14 mouse cellular contexts compared by ENCODE assay signal in genomic region chr15:101371141-101371985, GRCm38 (mm10). TPM values are rescaled to one million over a fixed set of nuclear protein-coding genes. Genes with fewer than 3 reads are reported as not detected.
DNase-seq lines count a peak whose midpoint lies in the region; ATAC-seq lines count a peak whose summit lies in the region.
"Had no signal": no experiment of that assay in that cellular context is flagged by ENCODE, and none has a peak within 500 bp of the region (broad histone marks: within the 10 kb centered on the region; RNA-seq: fewer than 3 reads in every experiment).

No protein-coding gene starts in this region.

- intact Hi-C loops in heart, postnatal 14 days (cut with DNase I), result no loop called here

- H3K36me3 ChIP-seq in heart, embryonic 12.5 days, result no peaks in the 10 kb centered on the region
- no peaks in the 10 kb centered on the region for H3K36me3 ChIP-seq in kidney, embryonic 16.5 days (ENCODE audit: insufficient read depth, low read length)
- H3K36me3 ChIP-seq in intestine, embryonic 16.5 days (ENCODE audit: control insufficient read depth, insufficient read depth, low read length), result no peaks in the 10 kb centered on the region

- H3K4me3 ChIP-seq in heart, embryonic 12.5 days, result no peak overlapping the region
- H3K4me3 ChIP-seq in kidney, embryonic 16.5 days (ENCODE audit: low read length), result no peak overlapping the region
- H3K4me3 ChIP-seq in intestine, embryonic 16.5 days (ENCODE audit: low read length), result no peak overlapping the region

- H3K27ac ChIP-seq in heart, embryonic 12.5 days (ENCODE audit: poor library complexity, severe bottlenecking), result peak overlapping the region; percentile 90
- H3K27ac ChIP-seq in kidney, embryonic 16.5 days (ENCODE audit: low read length), result 0 out of 2 replicates have a peak overlapping the region, but pooled peaks have one; percentile 72
- no peak overlapping the region for H3K27ac ChIP-seq in intestine, embryonic 16.5 days (ENCODE audit: low read length)

- H3K9ac ChIP-seq in heart, embryonic 12.5 days, result no peak overlapping the region
- no peak overlapping the region for H3K9ac ChIP-seq in kidney, embryonic 16.5 days (replicated peaks; ENCODE audit: low read length)
- H3K9ac ChIP-seq in intestine, embryonic 16.5 days (ENCODE audit: low read depth, low read length), result no peak overlapping the region

- DNase-seq in heart, postnatal 14 days, result no peak
- peak; percentile 50 for DNase-seq in A20 (ENCODE audit: low read depth, low spot score)
- peak; percentile 90 for DNase-seq in lung, postnatal 36 days
- no peak for DNase-seq in right cerebral cortex, postnatal 14 days
- no peak for DNase-seq in embryo, embryonic 11 days
- DNase-seq: gastrocnemius, postnatal 14 days; layer of hippocampus, postnatal 36 days; thymus, adult 2 months had no signal

- peaks cover 80% of the 10 kb centered on the region for H3K4me1 ChIP-seq in heart, embryonic 12.5 days (replicated peaks)
- H3K4me1 ChIP-seq in kidney, embryonic 16.5 days (ENCODE audit: insufficient read depth, low read length), result peaks cover 59% of the 10 kb centered on the region
- peaks cover 47% of the 10 kb centered on the region for H3K4me1 ChIP-seq in intestine, embryonic 16.5 days (ENCODE audit: control insufficient read depth, insufficient read depth, low read length)

- no peak overlapping the region for H3K4me2 ChIP-seq in heart, embryonic 12.5 days
- H3K4me2 ChIP-seq in kidney, embryonic 16.5 days (replicated peaks; ENCODE audit: low read depth, low read length), result no peak overlapping the region
- no peak overlapping the region for H3K4me2 ChIP-seq in intestine, embryonic 16.5 days (ENCODE audit: low read depth, low read length)

- H3K27me3 ChIP-seq in heart, embryonic 12.5 days (replicated peaks), result peaks cover 17% of the 10 kb centered on the region
- 0 out of 2 replicates have a peak, but pooled peaks cover 2% of the 10 kb centered on the region for H3K27me3 ChIP-seq in kidney, embryonic 16.5 days (ENCODE audit: insufficient read depth, low read length)
- no peaks in the 10 kb centered on the region for H3K27me3 ChIP-seq in intestine, embryonic 16.5 days (replicated peaks; ENCODE audit: control insufficient read depth, insufficient read depth, low read length)
- H3K27me3 ChIP-seq: Patski had no signal

- H3K9me3 ChIP-seq in heart, embryonic 12.5 days (replicated peaks), result no peaks in the 10 kb centered on the region
- H3K9me3 ChIP-seq in kidney, embryonic 16.5 days (ENCODE audit: low read length), result no peaks in the 10 kb centered on the region
- H3K9me3 ChIP-seq in intestine, embryonic 16.5 days (ENCODE audit: control insufficient read depth, low read length), result no peaks in the 10 kb centered on the region

- 69% methylated on average over 15 of the region's 15 CpGs for WGBS in heart, embryonic 12.5 days
- 69% methylated on average over 15 of the region's 15 CpGs for WGBS in kidney, embryonic 16.5 days
- WGBS in intestine, embryonic 16.5 days, result 85% methylated on average over 15 of the region's 15 CpGs

- no peak for ATAC-seq in heart, embryonic 12.5 days (ENCODE audit: insufficient number of reproducible peaks, low FRiP score)
- no peak for ATAC-seq in kidney, embryonic 16.5 days (ENCODE audit: low FRiP score, low TSS enrichment)
- ATAC-seq in intestine, embryonic 16.5 days, result no peak
- ATAC-seq: CD4-positive, CD25-positive, alpha-beta regulatory T cell, adult 4 months had no signal

RNA-seq across cellular contexts. Expression of gene Krt80, which starts 1.4 kb away (rescaled TPM):
- 7.0 and 7.5 TPM in 2 replicates for polyA plus RNA-seq in heart, embryonic 12.5 days (2016; fragmentation: Nextera tagmentation; extraction: Ambion mirVana)
- total RNA-seq in heart, postnatal 14 days (2021), result 1 to 10 TPM; 1.1 to 1.6 TPM
- 1.7 and 2.3 TPM in 2 replicates for polyA plus RNA-seq in kidney, embryonic 16.5 days (2015; fragmentation: Nextera tagmentation; extraction: Ambion mirVana)
- 1.1 and 1.2 TPM in 2 replicates for polyA plus RNA-seq in intestine, embryonic 16.5 days (2015; fragmentation: Nextera tagmentation; extraction: Ambion mirVana)
- polyA plus RNA-seq: forebrain, embryonic 11.5 days had no signal

RNA-seq across cellular contexts. Expression of gene Krt7, which starts 39.5 kb away (rescaled TPM):
- 25.1 TPM in 2 replicates for polyA plus RNA-seq in heart, embryonic 12.5 days (2016; fragmentation: Nextera tagmentation; extraction: Ambion mirVana)
- 1 to 10 TPM; 3.2 to 3.4 TPM for total RNA-seq in heart, postnatal 14 days (2021)
- polyA plus RNA-seq in kidney, embryonic 16.5 days (2015; fragmentation: Nextera tagmentation; extraction: Ambion mirVana), result 94.8 and 99.9 TPM in 2 replicates
- polyA plus RNA-seq in intestine, embryonic 16.5 days (2015; fragmentation: Nextera tagmentation; extraction: Ambion mirVana), result 156 and 160 TPM in 2 replicates
- total RNA-seq: gastrocnemius, postnatal 14 days; layer of hippocampus, postnatal 36 days had no signal

Comparison
In these comparisons a context has a peak if more than half of its experiments do, and no peak if none do; other contexts are left out.
1. DNase-seq: peak in A20 (single experiment) and lung, postnatal 36 days (single experiment); none in heart, postnatal 14 days (0 of 2), right cerebral cortex, postnatal 14 days (single experiment) and embryo, embryonic 11 days (single experiment).